Mouse (Mus musculus) spleen, adult 2 months (tissue): Measurements from ENCODE around the gene Nckipsd. TPM values are rescaled to one million over a fixed set of nuclear protein-coding genes. Genes with fewer than 3 reads are reported as not detected.

Experiments used
- DNase-seq, 2 experiments: peaks; one replicate each; pipeline versions ENCODE4 v3.0.0 to v3.0.0-alpha.2; 2012 to 2021; ENCODE audit warnings: low spot score in 2 of 2, low read depth in 1 of 2
- H3K27ac ChIP-seq: fragments of 200-500 bp; 2 replicates; pipeline ENCODE4 v1.5.1; 2012; ENCODE audit warnings: low read length, inconsistent platforms; ENCODE audit not compliant: insufficient read depth
- H3K27me3 ChIP-seq: fragments of 200-500 bp; 2 replicates; pipeline ENCODE4 v1.6.1; 2012; ENCODE audit warnings: mild to moderate bottlenecking, moderate library complexity, low read length, inconsistent platforms; ENCODE audit not compliant: control insufficient read depth, insufficient read depth
- H3K36me3 ChIP-seq: fragments of 200-500 bp; 2 replicates; pipeline ENCODE4 v1.6.1; 2012; ENCODE audit warnings: mild to moderate bottlenecking, low read length, inconsistent platforms; ENCODE audit not compliant: control insufficient read depth, insufficient read depth
- H3K4me1 ChIP-seq: fragments of 200-500 bp; 2 replicates; pipeline ENCODE4 v1.6.1; 2011; ENCODE audit warnings: inconsistent platforms; ENCODE audit not compliant: control insufficient read depth, insufficient read depth, insufficient read length
- H3K4me3 ChIP-seq: fragments of 200-500 bp; 2 replicates; pipeline ENCODE4 v1.5.1; 2011; ENCODE audit warnings: mild to moderate bottlenecking, inconsistent platforms; ENCODE audit not compliant: insufficient read depth, insufficient read length; ENCODE audit errors: extremely low read depth
- CTCF ChIP-seq: fragments of 200-500 bp; IDR thresholded peaks from 2 replicates; pipeline ENCODE4 v1.5.1; 2011; ENCODE audit warnings: mild to moderate bottlenecking, inconsistent platforms; ENCODE audit not compliant: insufficient read depth, insufficient read length, insufficient replicate concordance; ENCODE audit errors: extremely low read depth
- POLR2A ChIP-seq: fragments of 200-500 bp; IDR thresholded peaks from 2 replicates; pipeline ENCODE4 v1.6.1; 2011; ENCODE audit warnings: low read depth, low read length, inconsistent platforms
- WGBS: fragments of 180-500 bp; shearing (Covaris S2); methylation state at CpG from one replicate; pipeline ENCODE4 v1.1.7; 2018; 5-methylcytosine and 5-hydroxymethylcytosine counted together
- polyA plus RNA-seq: library from polyadenylated mRNA; depleted of rRNA; stranded (reverse); fragments of >200 nt; gene quantifications from 2 replicates; pipeline ENCODE4 v1.2.3, GENCODE M21; 2012; rRNA removed

Nckipsd gene
- 26.4 and 35.1 TPM in 2 replicates for polyA plus RNA-seq

- H3K27me3 ChIP-seq, result no peaks in the 10 kb centered on the region
- peak; percentile 91 for TF ChIP-seq CTCF
- TF ChIP-seq POLR2A, result peak; percentile 22; the same call in 1 of the 2 replicates
- peak within 1 kb of the TSS; percentile 47; the same call in 1 of the 2 replicates for H3K27ac ChIP-seq
- H3K4me3 ChIP-seq, result peak within 1 kb of the TSS; percentile 94
- peaks cover 11% of the 10 kb centered on the region; the same call in 1 of the 2 replicates for H3K4me1 ChIP-seq
- DNase-seq, result peak; percentile 74 to 92
- under 1% methylated on average over 62 of the region's 62 CpGs for WGBS
- peaks cover 26% of the 10 kb centered on the region for H3K36me3 ChIP-seq
These were observed at the start of gene Nckipsd for GRCm38 (mm10) chr9:108808163-108808665. Gene Nckipsd (plus strand): TSS chr9:108808368.

- Histone ChIP-seq H3K36me3 (no peaks in the 10 kb centered on the region), H3K4me1 (no peaks in the 10 kb centered on the region), H3K4me3 (no peak overlapping the region), H3K27me3 (no peaks in the 10 kb centered on the region), H3K27ac (no peak overlapping the region)
- TF ChIP-seq CTCF, result no peak
- TF ChIP-seq POLR2A, result no peak
- 96% methylated on average over 20 of the region's 20 CpGs for WGBS
- no peak for DNase-seq
These were observed 49.0 kb upstream of the Nckipsd start for GRCm38 (mm10) chr9:108759121-108759520.

- peak in 1 of 2 experiments; percentile 20 for DNase-seq
- WGBS, result 98% methylated on average over 2 of the region's 2 CpGs
- TF ChIP-seq CTCF, result peak; percentile 42; the same call in 1 of the 2 replicates
- TF ChIP-seq POLR2A, result no peak
These were observed 48.4 kb upstream of the Nckipsd start for GRCm38 (mm10) chr9:108759805-108760204.

GRCm38 (mm10) chr9:108761561-108761960, 46.6 kb upstream of the Nckipsd start:
- H3K4me3 ChIP-seq, result no peak overlapping the region
- TF ChIP-seq CTCF (no peak), POLR2A (no peak)

More at GRCm38 (mm10) chr9:108759805-108760204, 48.4 kb upstream of the Nckipsd start:
- Histone ChIP-seq H3K4me1 (no peaks in the 10 kb centered on the region), H3K36me3 (no peaks in the 10 kb centered on the region), H3K27me3 (no peaks in the 10 kb centered on the region), H3K4me3 (no peak overlapping the region), H3K27ac (no peak overlapping the region)

GRCm38 (mm10) chr9:108764971-108765370, 43.2 kb upstream of the Nckipsd start:
- TF ChIP-seq CTCF, result no peak
- no peak for TF ChIP-seq POLR2A
- H3K4me1 ChIP-seq, result no peaks in the 10 kb centered on the region
- no peaks in the 10 kb centered on the region for H3K27me3 ChIP-seq
- H3K4me3 ChIP-seq, result no peak overlapping the region
- H3K36me3 ChIP-seq, result no peaks in the 10 kb centered on the region
- no peak for DNase-seq
- no peak overlapping the region for H3K27ac ChIP-seq
- WGBS, result 75% methylated on average over 10 of the region's 10 CpGs

More at GRCm38 (mm10) chr9:108761561-108761960, 46.6 kb upstream of the Nckipsd start:
- Histone ChIP-seq H3K4me1 (no peaks in the 10 kb centered on the region), H3K27ac (no peak overlapping the region), H3K27me3 (no peaks in the 10 kb centered on the region), H3K36me3 (no peaks in the 10 kb centered on the region)
- no peak for DNase-seq

GRCm38 (mm10) chr9:108776614-108777013, 31.6 kb upstream of the Nckipsd start:
- no peak overlapping the region for H3K27ac ChIP-seq
- 89% methylated on average over 4 of the region's 4 CpGs for WGBS
- no peak for TF ChIP-seq POLR2A
- no peak for TF ChIP-seq CTCF
- no peaks in the 10 kb centered on the region; the same call in 1 of the 2 replicates for H3K27me3 ChIP-seq
- no peaks in the 10 kb centered on the region for H3K36me3 ChIP-seq
- H3K4me3 ChIP-seq, result no peak overlapping the region
- DNase-seq, result no peak
- no peaks in the 10 kb centered on the region for H3K4me1 ChIP-seq

GRCm38 (mm10) chr9:108777276-108777675, 30.9 kb upstream of the Nckipsd start:
- TF ChIP-seq POLR2A, result no peak
- TF ChIP-seq CTCF, result no peak
- Histone ChIP-seq H3K36me3 (no peaks in the 10 kb centered on the region), H3K27ac (no peak overlapping the region), H3K27me3 (no peaks in the 10 kb centered on the region; the same call in 1 of the 2 replicates), H3K4me3 (no peak overlapping the region), H3K4me1 (no peaks in the 10 kb centered on the region)
- no peak for DNase-seq
- WGBS, result 86% methylated on average over 4 of the region's 4 CpGs

GRCm38 (mm10) chr9:108780959-108781358, 27.2 kb upstream of the Nckipsd start:
- H3K27ac ChIP-seq, result no peak overlapping the region
- peaks cover 3% of the 10 kb centered on the region; the same call in 1 of the 2 replicates for H3K4me1 ChIP-seq
- H3K4me3 ChIP-seq, result no peak overlapping the region
- DNase-seq, result no peak
- 66% methylated on average over 5 of the region's 5 CpGs for WGBS
- TF ChIP-seq POLR2A (no peak), CTCF (no peak)
- H3K27me3 ChIP-seq, result no peaks in the 10 kb centered on the region
- no peaks in the 10 kb centered on the region for H3K36me3 ChIP-seq
